In the genomic region with DNA sequence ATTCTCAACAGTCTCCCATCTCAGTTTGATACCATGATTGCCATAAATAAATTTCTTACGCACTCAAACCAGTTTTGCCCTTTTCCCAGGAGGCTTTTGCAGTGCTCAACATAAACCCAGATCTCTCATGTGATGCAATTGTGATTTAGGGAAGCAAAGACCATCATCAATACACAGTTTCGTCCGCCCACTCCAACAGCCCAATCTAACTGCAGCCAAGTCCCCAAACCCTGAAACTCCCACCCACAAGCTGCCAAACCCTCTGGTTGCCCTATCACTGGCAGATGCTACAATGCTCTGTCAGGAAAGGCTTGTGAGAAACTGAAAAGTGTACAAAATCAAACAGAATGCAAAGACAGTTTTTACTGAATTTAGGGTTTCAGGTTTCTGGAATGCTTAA, we compare ENCODE assay signal across 24 mouse cellular contexts. TPM values are rescaled to one million over a fixed set of nuclear protein-coding genes. Genes with fewer than 3 reads are reported as not detected.
DNase-seq lines count a peak whose midpoint lies in the region; ATAC-seq lines count a peak whose summit lies in the region.
"Had no signal": no experiment of that assay in that cellular context is flagged by ENCODE, and none has a peak within 500 bp of the region (broad histone marks: within the 10 kb centered on the region; RNA-seq: fewer than 3 reads in every experiment).

No protein-coding gene starts in this region.

- H3K36me3 ChIP-seq in midbrain, embryonic 14.5 days (ENCODE audit: control insufficient read depth, insufficient read depth, low read length): no peaks in the 10 kb centered on the region
- H3K36me3 ChIP-seq: embryonic facial prominence, embryonic 15.5 days; forebrain, embryonic 10.5 days; G1E; heart, embryonic 12.5 days; hindbrain, embryonic 15.5 days; limb, embryonic 13.5 days; neural tube, embryonic 12.5 days; stomach, embryonic 15.5 days had no signal

- no peaks in the 10 kb centered on the region for H3K9me3 ChIP-seq in midbrain, embryonic 14.5 days (ENCODE audit: control insufficient read depth, low read length)
- H3K9me3 ChIP-seq: embryonic facial prominence, embryonic 15.5 days; forebrain, embryonic 10.5 days; G1E; heart, embryonic 12.5 days; hindbrain, embryonic 15.5 days; limb, embryonic 13.5 days; neural tube, embryonic 12.5 days; stomach, embryonic 15.5 days had no signal

- DNase-seq in left cerebral cortex, adult 11 months (ENCODE audit: low spot score): peak; percentile 23
- no peak for DNase-seq in left cerebral cortex, postnatal 4 days
- peak; percentile 57 to 70 for DNase-seq in layer of hippocampus, postnatal 10 days (ENCODE audit: low spot score in 2 of 2)
- DNase-seq in left cerebral cortex, postnatal 14 days (ENCODE audit: low spot score in 2 of 2): peak; percentile 31 to 61
- no peak for DNase-seq in midbrain, embryonic 14.5 days
- DNase-seq in adipocyte (ENCODE audit: low spot score): no peak
- no peak for DNase-seq in retina, postnatal 1 day
- DNase-seq in kidney, adult 8-10 months: no peak
- DNase-seq: embryo, embryonic 11 days; gastrocnemius, adult 2 months; kidney, postnatal 10 days; spleen, adult 18-20 months; thymus, postnatal 14 days had no signal

- no peak overlapping the region for H3K4me2 ChIP-seq in midbrain, embryonic 14.5 days (ENCODE audit: low read length)
- H3K4me2 ChIP-seq: embryonic facial prominence, embryonic 15.5 days; heart, embryonic 12.5 days; hindbrain, embryonic 15.5 days; limb, embryonic 13.5 days; neural tube, embryonic 12.5 days; stomach, embryonic 15.5 days had no signal

- intact Hi-C loops in left cerebral cortex, postnatal 4 days (cut with DNase I): no loop called here
- intact Hi-C loops in left cerebral cortex, postnatal 14 days (cut with DNase I): no loop called here

- no peaks in the 10 kb centered on the region for H3K27me3 ChIP-seq in midbrain, embryonic 14.5 days (ENCODE audit: control insufficient read depth, insufficient read depth, low read length)
- H3K27me3 ChIP-seq: embryonic facial prominence, embryonic 15.5 days; hindbrain, embryonic 15.5 days; limb, embryonic 13.5 days; neural tube, embryonic 12.5 days; stomach, embryonic 15.5 days had no signal

- 92% methylated on average over 3 of the region's 3 CpGs for WGBS in midbrain, embryonic 14.5 days

- H3K9ac ChIP-seq in midbrain, embryonic 14.5 days (replicated peaks; ENCODE audit: low read length): no peak overlapping the region
- H3K9ac ChIP-seq: embryonic facial prominence, embryonic 15.5 days; heart, embryonic 12.5 days; hindbrain, embryonic 15.5 days; limb, embryonic 13.5 days; neural tube, embryonic 12.5 days; stomach, embryonic 15.5 days had no signal

- H3K4me1 ChIP-seq in midbrain, embryonic 14.5 days (ENCODE audit: control insufficient read depth, insufficient read depth, low read length): no peaks in the 10 kb centered on the region
- H3K4me1 ChIP-seq: embryonic facial prominence, embryonic 15.5 days; heart, embryonic 12.5 days; hindbrain, embryonic 15.5 days; limb, embryonic 13.5 days; neural tube, embryonic 12.5 days; stomach, embryonic 15.5 days had no signal

- no peak overlapping the region for H3K4me3 ChIP-seq in midbrain, embryonic 14.5 days (replicated peaks; ENCODE audit: low read depth, low read length)
- H3K4me3 ChIP-seq: embryonic facial prominence, embryonic 15.5 days; forebrain, embryonic 10.5 days; gastrocnemius, adult 2 months; heart, embryonic 12.5 days; hindbrain, embryonic 15.5 days; limb, embryonic 13.5 days; neural tube, embryonic 12.5 days; stomach, embryonic 15.5 days had no signal

- no peak overlapping the region for H3K27ac ChIP-seq in midbrain, embryonic 14.5 days (replicated peaks; ENCODE audit: low read depth, low read length)
- H3K27ac ChIP-seq: embryonic facial prominence, embryonic 15.5 days; forebrain, embryonic 10.5 days; gastrocnemius, adult 2 months; hindbrain, embryonic 15.5 days; limb, embryonic 13.5 days; neural tube, embryonic 12.5 days; stomach, embryonic 15.5 days had no signal

- no peak for ATAC-seq in midbrain, embryonic 14.5 days (ENCODE audit: low FRiP score, low TSS enrichment)
- ATAC-seq: CD4-positive, CD25-positive, alpha-beta regulatory T cell, adult 4 months; intestine, embryonic 16.5 days had no signal

RNA-seq across cellular contexts. Expression of a gene that starts 41.5 kb away (rescaled TPM):
- total RNA-seq in left cerebral cortex, postnatal 4 days (2021): 10 to 100 TPM; 40.2 to 46.8 TPM
- total RNA-seq in layer of hippocampus, postnatal 10 days (2021): 100 to 1,000 TPM; 106 to 107 TPM
- total RNA-seq in left cerebral cortex, postnatal 14 days (2021): 10 to 100 TPM; 21.7 to 32.5 TPM
- 1.1 and 1.4 TPM in 2 replicates for polyA plus RNA-seq in midbrain, embryonic 14.5 days (2014; fragmentation: Nextera tagmentation; extraction: Ambion mirVana)
- polyA plus RNA-seq: liver, embryonic 16.5 days had no signal

Comparison
In these comparisons a context has a peak if more than half of its experiments do, and no peak if none do; other contexts are left out.
1. DNase-seq: peak in left cerebral cortex, adult 11 months (single experiment), layer of hippocampus, postnatal 10 days (2 of 2) and left cerebral cortex, postnatal 14 days (2 of 2); none in left cerebral cortex, postnatal 4 days (single experiment), midbrain, embryonic 14.5 days (single experiment), adipocyte (single experiment), retina, postnatal 1 day (single experiment) and kidney, adult 8-10 months (0 of 2).